Mouse (Mus musculus) ES-E14 (cell line): Measurements from ENCODE around the gene Dpp6.

ENCODE experiments used
- CHD2 ChIP-seq: IDR thresholded peaks from 2 replicates; pipeline ENCODE4 v1.6.1; 2014; ENCODE audit warnings: mild to moderate bottlenecking, low read depth, low read length, inconsistent platforms
- HCFC1 ChIP-seq: IDR thresholded peaks from 2 replicates; pipeline ENCODE4 v1.6.1; 2012; ENCODE audit warnings: low read length, inconsistent platforms, borderline replicate concordance; ENCODE audit not compliant: insufficient read depth
- MAFK ChIP-seq: IDR thresholded peaks from 2 replicates; pipeline ENCODE4 v1.6.1; 2014; ENCODE audit warnings: mild to moderate bottlenecking, low read depth, low read length, inconsistent platforms; ENCODE audit not compliant: insufficient read depth
- ZC3H11A ChIP-seq: IDR thresholded peaks from 2 replicates; pipeline ENCODE4 v1.6.1; 2012; ENCODE audit warnings: low read depth, mild to moderate bottlenecking, inconsistent platforms, low read length, borderline replicate concordance
- ZNF384 ChIP-seq: IDR thresholded peaks from 2 replicates; pipeline ENCODE4 v1.6.1; 2012; ENCODE audit warnings: low read depth, low read length, inconsistent platforms

DNA sequence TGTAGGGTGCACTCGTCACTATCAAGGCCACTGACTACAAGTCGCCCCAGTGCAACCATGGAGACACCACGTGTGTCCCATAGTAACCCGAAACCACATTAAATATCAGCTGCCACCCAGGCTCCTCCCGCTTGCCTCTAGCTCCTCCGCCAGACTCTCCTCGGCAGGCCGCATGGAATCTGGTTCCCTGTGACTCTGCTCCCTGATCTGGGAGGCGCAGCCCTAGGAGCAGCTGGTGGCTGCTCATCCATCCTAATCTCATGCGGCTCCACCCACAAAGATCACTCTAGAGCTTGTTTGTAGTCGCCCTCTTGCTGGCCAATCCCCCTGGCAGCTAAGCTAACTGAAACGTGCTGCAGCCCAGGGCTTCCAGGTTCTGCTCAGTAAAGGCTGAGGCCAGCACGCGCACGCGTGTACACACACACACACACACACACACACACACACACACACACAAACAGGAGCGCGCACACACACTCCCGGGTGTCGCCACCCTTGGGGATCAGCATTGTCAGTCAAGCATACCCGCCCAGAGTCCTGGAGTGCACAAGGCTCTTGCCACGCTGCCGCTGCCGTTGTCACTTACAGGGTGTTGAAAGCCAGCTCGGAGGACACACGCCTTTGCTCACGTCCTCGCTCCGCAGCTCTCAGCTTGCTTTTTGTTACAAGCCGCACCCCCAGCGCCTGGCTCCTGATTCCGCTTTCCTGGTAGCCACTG is 87.5 kb downstream of the Dpp6 start:
- TF ChIP-seq MAFK (no peak), CHD2 (no peak), ZNF384 (no peak), HCFC1 (no peak), ZC3H11A (no peak)
